Mouse (Mus musculus) MEL (cell line): ENCODE measurements around the gene Pigt. TPM values are rescaled to one million over a fixed set of nuclear protein-coding genes. Genes with fewer than 3 reads are reported as not detected.

Experiments
- DNase-seq: peaks from one replicate; pipeline ENCODE4 v3.0.0; 2011; ENCODE audit warnings: low read depth, low spot score
- H3K27ac ChIP-seq: 2 replicates; pipeline ENCODE4 v1.5.1; 2012; ENCODE audit warnings: low read depth, mild to moderate bottlenecking, control low read depth, low read length, moderate library complexity; ENCODE audit not compliant: control insufficient read depth
- H3K27me3 ChIP-seq, 2 experiments: fragments of 150-350 bp in 1 of 2; sonication (generic) in 1 of 2; 2 replicates each; pipeline ENCODE4 v1.6.1; 2012; ENCODE audit warnings: low read length in 2 of 2, mild to moderate bottlenecking in 2 of 2, improper control_type of control experiment in 1 of 2, moderate library complexity in 1 of 2; ENCODE audit not compliant: insufficient read depth in 2 of 2, control insufficient read depth in 1 of 2
- H3K36me3 ChIP-seq, 2 experiments: 2 replicates each; pipeline ENCODE4 v1.6.1; 2012 to 2014; ENCODE audit warnings: low read length in 2 of 2, improper control_type of control experiment in 1 of 2, inconsistent platforms in 1 of 2, mild to moderate bottlenecking in 1 of 2; ENCODE audit not compliant: insufficient read depth in 2 of 2, control insufficient read depth in 1 of 2
- H3K4me1 ChIP-seq, 2 experiments: fragments of 150-350 bp in 1 of 2; sonication (generic) in 1 of 2; 2 replicates each; pipeline ENCODE4 v1.6.1; 2012; ENCODE audit warnings: low read length in 2 of 2, improper control_type of control experiment in 1 of 2, mild to moderate bottlenecking in 1 of 2; ENCODE audit not compliant: insufficient read depth in 2 of 2, control insufficient read depth in 1 of 2
- H3K4me3 ChIP-seq, 2 experiments: fragments of 150-350 bp in 1 of 2; sonication (generic) in 1 of 2; 2 replicates each; pipeline ENCODE4 v1.5.1; 2012; ENCODE audit warnings: low read depth in 2 of 2, low read length in 2 of 2, mild to moderate bottlenecking in 2 of 2, moderate library complexity in 2 of 2, control low read depth in 1 of 2, improper control_type of control experiment in 1 of 2; ENCODE audit not compliant: control insufficient read depth in 1 of 2, insufficient read depth in 1 of 2
- H3K79me2 ChIP-seq: 2 replicates; pipeline ENCODE4 v1.6.1; 2012; ENCODE audit warnings: mild to moderate bottlenecking, low read length, moderate library complexity; ENCODE audit not compliant: control insufficient read depth, poor library complexity, insufficient read depth
- H3K9ac ChIP-seq: 2 replicates; pipeline ENCODE4 v1.6.1; 2012; ENCODE audit warnings: low read depth, mild to moderate bottlenecking, control low read depth, low read length, moderate library complexity; ENCODE audit not compliant: control insufficient read depth, poor library complexity, severe bottlenecking
- H3K9me3 ChIP-seq: fragments of 150-350 bp; sonication (generic); replicated peaks from 2 replicates; pipeline ENCODE4 v1.6.1; 2012; ENCODE audit warnings: mild to moderate bottlenecking, low read length, improper control_type of control experiment, moderate library complexity; ENCODE audit not compliant: insufficient read depth
- CHD1 ChIP-seq: IDR thresholded peaks from 2 replicates; pipeline ENCODE4 v1.6.1; 2012; ENCODE audit warnings: low read depth, mild to moderate bottlenecking, inconsistent platforms, low read length, improper control_type of control experiment
- CHD2 ChIP-seq: IDR thresholded peaks from 2 replicates; pipeline ENCODE4 v1.6.1; 2011; ENCODE audit warnings: low read length, improper control_type of control experiment
- CTCF ChIP-seq, 3 experiments: IDR thresholded peaks in 2 of 3; conservative IDR thresholded peaks in 1 of 3; 2 replicates each; pipeline ENCODE4 v1.5.1; 2011 to 2012; ENCODE audit warnings: low read length in 3 of 3, low read depth in 2 of 3, mild to moderate bottlenecking in 2 of 3, improper control_type of control experiment in 1 of 3, inconsistent platforms in 1 of 3, mixed read lengths in 1 of 3, moderate library complexity in 1 of 3; ENCODE audit not compliant: control insufficient read depth in 1 of 3, insufficient read depth in 1 of 3, poor library complexity in 1 of 3, severe bottlenecking in 1 of 3
- EP300 ChIP-seq, 2 experiments: IDR thresholded peaks; 2 replicates each; pipeline ENCODE4 v1.6.1; 2011; ENCODE audit warnings: improper control_type of control experiment in 2 of 2, low read length in 2 of 2, low read depth in 1 of 2, mild to moderate bottlenecking in 1 of 2
- ETS1 ChIP-seq: IDR thresholded peaks from 2 replicates; pipeline ENCODE4 v1.6.1; 2012; ENCODE audit warnings: low read depth, mild to moderate bottlenecking, inconsistent platforms, low read length, improper control_type of control experiment, moderate library complexity
- KAT2A ChIP-seq: conservative IDR thresholded peaks from 2 replicates; pipeline ENCODE4 v1.6.1; 2012; ENCODE audit warnings: low read depth, low read length, improper control_type of control experiment, inconsistent platforms
- MYB ChIP-seq: IDR thresholded peaks from 2 replicates; pipeline ENCODE4 v1.6.1; 2011; ENCODE audit warnings: mild to moderate bottlenecking, low read depth, low read length, improper control_type of control experiment
- POLR2A ChIP-seq, 2 experiments: IDR thresholded peaks; 2 replicates each; pipeline ENCODE4 v1.6.1; 2011 to 2012; ENCODE audit warnings: low read length in 2 of 2, mild to moderate bottlenecking in 2 of 2, control low read depth in 1 of 2, improper control_type of control experiment in 1 of 2, low read depth in 1 of 2, moderate library complexity in 1 of 2; ENCODE audit not compliant: control insufficient read depth in 1 of 2, insufficient read depth in 1 of 2, poor library complexity in 1 of 2
- POLR2AphosphoS2 ChIP-seq: IDR thresholded peaks from 2 replicates; pipeline ENCODE4 v1.6.1; 2011; ENCODE audit warnings: low read length, improper control_type of control experiment
- POLR2AphosphoS5 ChIP-seq: IDR thresholded peaks from 2 replicates; pipeline ENCODE4 v1.6.1; 2012; ENCODE audit warnings: low read depth, borderline replicate concordance, mild to moderate bottlenecking, inconsistent platforms, low read length, moderate library complexity, mixed read lengths
- RAD21 ChIP-seq: IDR thresholded peaks from 2 replicates; pipeline ENCODE4 v1.6.1; 2011; ENCODE audit warnings: mild to moderate bottlenecking, low read depth, low read length, improper control_type of control experiment
- TAL1 ChIP-seq: IDR thresholded peaks from 2 replicates; pipeline ENCODE4 v1.6.1; 2012; ENCODE audit warnings: mild to moderate bottlenecking, inconsistent platforms, low read length, moderate library complexity, mixed read lengths
- TCF12 ChIP-seq: IDR thresholded peaks from 2 replicates; pipeline ENCODE4 v1.6.1; 2014; ENCODE audit warnings: low read depth, mild to moderate bottlenecking, inconsistent platforms, low read length, improper control_type of control experiment, moderate library complexity
- USF1 ChIP-seq: IDR thresholded peaks from 2 replicates; pipeline ENCODE4 v1.6.1; 2014; ENCODE audit warnings: low read depth, mild to moderate bottlenecking, inconsistent platforms, low read length, improper control_type of control experiment, moderate library complexity
- ZC3H11A ChIP-seq: IDR thresholded peaks from 2 replicates; pipeline ENCODE4 v1.6.1; 2012; ENCODE audit warnings: low read depth, mild to moderate bottlenecking, inconsistent platforms, low read length, improper control_type of control experiment
- ZMIZ1 ChIP-seq: IDR thresholded peaks from 2 replicates; pipeline ENCODE4 v1.6.1; 2012; ENCODE audit warnings: low read depth, mild to moderate bottlenecking, inconsistent platforms, low read length, improper control_type of control experiment, moderate library complexity
- polyA plus RNA-seq, 2 experiments: library from polyadenylated mRNA; stranded (reverse) in 1 of 2; unstranded in 1 of 2; fragments of >175 nt in 1 of 2; fragments of >200 nt in 1 of 2; gene quantifications; 2 replicates each; pipeline versions ENCODE4 v1.2.1 to v1.2.4; 2012; ENCODE audit warnings: low replicate concordance in 2 of 2, low read depth in 1 of 2; ENCODE audit not compliant: insufficient read length in 2 of 2, insufficient read depth in 1 of 2, missing spikeins in 1 of 2
- total RNA-seq: library from RNA; depleted of rRNA; stranded (reverse); fragments of 300-350 nt; gene quantifications from 2 replicates; pipeline ENCODE4 v1.2.3, GENCODE M21; 2012

Pigt gene
- total and polyA plus RNA-seq, 3 experiments: 39.8 to 115 TPM; not detected in 1

- no peak overlapping the region for H3K9ac ChIP-seq
- TF ChIP-seq ZMIZ1: no peak
- no peak for TF ChIP-seq POLR2A (IDR thresholded peaks at IDR 0.05; ENCODE audit: control insufficient read depth in 1 of 2, insufficient read depth in 1 of 2, low read depth in 1 of 2, low read length in 2 of 2, poor library complexity in 1 of 2)
- TF ChIP-seq MYB: no peak
- no peak for TF ChIP-seq CHD2
- TF ChIP-seq TCF12: no peak
- TF ChIP-seq RAD21: no peak
- no peak for TF ChIP-seq TAL1
- no peak for TF ChIP-seq USF1
- no peak for TF ChIP-seq EP300 (IDR thresholded peaks at IDR 0.05; ENCODE audit: low read depth in 1 of 2, low read length in 2 of 2)
- no peak for TF ChIP-seq CTCF (IDR thresholded peaks at IDR 0.05 in 2 of 3, conservative IDR thresholded peaks at IDR 0.05 in 1 of 3; ENCODE audit: control insufficient read depth in 1 of 3, insufficient read depth in 1 of 3, low read depth in 2 of 3, low read length in 3 of 3, poor library complexity in 1 of 3, severe bottlenecking in 1 of 3)
- no peak for TF ChIP-seq ZC3H11A
- no peak for TF ChIP-seq KAT2A
- no peak for TF ChIP-seq POLR2AphosphoS2
- no peak for TF ChIP-seq POLR2AphosphoS5
- no peak overlapping the region for H3K27ac ChIP-seq
- no peaks in the 10 kb centered on the region for H3K9me3 ChIP-seq
- H3K4me3 ChIP-seq: no peak overlapping the region
- no peaks in the 10 kb centered on the region for H3K79me2 ChIP-seq
- H3K4me1 ChIP-seq: no peaks in the 10 kb centered on the region
- DNase-seq: no peak
- H3K27me3 ChIP-seq: peaks cover 10 to 19% of the 10 kb centered on the region in 2 experiments
- H3K36me3 ChIP-seq: no peaks in the 10 kb centered on the region
Measured at GRCm38 (mm10) chr2:164454846-164455245, 42.5 kb upstream of the Pigt start.

- Histone ChIP-seq H3K4me1 (no peaks in the 10 kb centered on the region), H3K9me3 (no peaks in the 10 kb centered on the region), H3K27ac (no peak overlapping the region), H3K9ac (no peak overlapping the region), H3K4me3 (no peak overlapping the region), H3K79me2 (no peaks in the 10 kb centered on the region), H3K36me3 (no peaks in the 10 kb centered on the region), H3K27me3 (peaks cover 8 to 13% of the 10 kb centered on the region in 2 experiments)
- DNase-seq: no peak
- TF ChIP-seq ETS1 (no peak), CHD1 (no peak), POLR2AphosphoS2 (no peak), TCF12 (no peak)
Measured at GRCm38 (mm10) chr2:164455421-164456190, 41.7 kb upstream of the Pigt start.
